Mouse (Mus musculus) bone marrow, adult 2 months (tissue): ENCODE measurements around the gene Fam214a. TPM values are rescaled to one million over a fixed set of nuclear protein-coding genes. Genes with fewer than 3 reads are reported as not detected.

Source experiments
- H3K27ac ChIP-seq: fragments of 200-500 bp; 2 replicates; pipeline ENCODE4 v1.5.1; 2012; ENCODE audit warnings: low read depth, mild to moderate bottlenecking, control low read depth, inconsistent platforms, low read length; ENCODE audit not compliant: control insufficient read depth, poor library complexity, insufficient read depth
- H3K4me1 ChIP-seq: fragments of 200-500 bp; 2 replicates; pipeline ENCODE4 v1.6.1; 2011; ENCODE audit warnings: low read length; ENCODE audit not compliant: control insufficient read depth, insufficient read depth
- H3K4me3 ChIP-seq: fragments of 200-500 bp; replicated peaks from 2 replicates; pipeline ENCODE3; 2011; ENCODE audit warnings: mild to moderate bottlenecking, low read depth, low read length, control low read depth; ENCODE audit not compliant: control insufficient read depth
- CTCF ChIP-seq: fragments of 200-500 bp; IDR thresholded peaks from 2 replicates; pipeline ENCODE4 v1.5.1; 2011; ENCODE audit warnings: low read length, control low read depth; ENCODE audit not compliant: control insufficient read depth, insufficient read depth
- POLR2A ChIP-seq: fragments of 200-500 bp; IDR thresholded peaks from 2 replicates; pipeline ENCODE4 v1.6.1; 2011; ENCODE audit warnings: low read depth, mild to moderate bottlenecking, control low read depth, low read length, borderline replicate concordance; ENCODE audit not compliant: control insufficient read depth
- WGBS: fragments of 180-500 bp; shearing (Covaris S2); methylation state at CpG from one replicate; pipeline ENCODE4 v1.1.7; 2018; 5-methylcytosine and 5-hydroxymethylcytosine counted together
- polyA plus RNA-seq: library from polyadenylated mRNA; stranded (reverse); fragments of >200 nt; gene quantifications from 2 replicates; pipeline ENCODE4 v1.2.4, GENCODE M21; 2011; ENCODE audit warnings: low replicate concordance; ENCODE audit not compliant: missing spikeins, insufficient read depth, insufficient read length

Fam214a gene
- polyA plus RNA-seq, 1 experiment, result 25.2 TPM

- Histone ChIP-seq H3K27ac (no peak overlapping the region), H3K4me1 (peaks cover 1% of the 10 kb centered on the region; the same call in 1 of the 2 replicates), H3K4me3 (no peak overlapping the region)
- 83% methylated on average over 12 of the region's 12 CpGs for WGBS
- TF ChIP-seq CTCF (no peak), POLR2A (no peak)
Observed at GRCm38 (mm10) chr9:74971191-74971976, 18.7 kb downstream of the Fam214a start.

GRCm38 (mm10) chr9:74972736-74973135 lies 20.1 kb downstream of the Fam214a start:
- TF ChIP-seq POLR2A (no peak), CTCF (no peak)
- H3K4me1 ChIP-seq, result peaks cover 1% of the 10 kb centered on the region; the same call in 1 of the 2 replicates
- H3K4me3 ChIP-seq, result no peak overlapping the region
- WGBS, result 74% methylated on average over 5 of the region's 5 CpGs
- H3K27ac ChIP-seq, result no peak overlapping the region

DNA sequence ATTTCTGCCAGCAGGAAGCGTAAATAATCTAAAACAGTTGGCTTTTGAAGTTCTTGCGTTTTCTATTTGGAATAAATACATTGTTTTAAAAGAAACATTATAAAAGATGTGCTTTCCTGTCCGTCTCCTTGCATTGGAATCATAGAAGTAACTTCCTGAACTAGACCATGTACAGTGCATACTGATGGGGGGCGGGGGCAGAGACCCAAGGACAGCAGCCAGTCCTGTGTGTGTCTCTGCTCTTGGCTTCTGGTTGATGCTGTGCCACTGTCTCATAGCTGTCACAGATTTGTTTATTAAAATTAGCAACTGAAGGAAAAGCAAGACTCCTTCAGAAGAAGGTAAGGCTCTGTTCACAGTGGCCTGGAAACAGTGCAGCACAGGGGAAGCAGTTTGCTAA lies 20.5 kb downstream of the Fam214a start:
- TF ChIP-seq POLR2A (no peak), CTCF (no peak)
- no peak overlapping the region for H3K4me3 ChIP-seq

GRCm38 (mm10) chr9:74974758-74975157 lies 22.1 kb downstream of the Fam214a start:
- peaks cover 1% of the 10 kb centered on the region; the same call in 1 of the 2 replicates for H3K4me1 ChIP-seq
- WGBS, result 63% methylated on average over 11 of the region's 11 CpGs
- no peak overlapping the region for H3K4me3 ChIP-seq
- TF ChIP-seq CTCF (no peak), POLR2A (no peak)
- H3K27ac ChIP-seq, result no peak overlapping the region

More for the DNA sequence above, 20.5 kb downstream of the Fam214a start:
- Histone ChIP-seq H3K4me1 (peaks cover 1% of the 10 kb centered on the region; the same call in 1 of the 2 replicates), H3K27ac (no peak overlapping the region)
- 65% methylated on average over 4 of the region's 4 CpGs for WGBS

DNA sequence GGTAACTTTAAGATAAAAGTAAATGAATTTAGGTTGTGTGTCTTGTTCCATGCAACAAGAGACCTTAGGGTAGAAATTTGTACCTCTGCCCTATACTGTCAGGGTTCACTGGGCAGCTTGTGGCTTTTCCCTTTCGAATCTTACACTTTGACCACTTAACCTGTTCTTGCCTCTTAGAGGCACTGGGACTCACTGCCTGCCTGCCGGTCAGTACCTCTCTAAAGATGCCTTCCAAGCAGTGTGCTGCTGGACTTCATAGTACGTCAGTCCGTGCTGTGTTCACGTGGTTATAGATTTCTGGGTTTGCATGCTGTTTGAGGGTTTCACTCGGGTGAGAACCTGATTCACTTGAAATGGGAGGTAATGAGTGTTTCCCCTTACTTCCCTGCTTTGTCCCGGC lies 22.7 kb downstream of the Fam214a start:
- Histone ChIP-seq H3K4me3 (no peak overlapping the region), H3K27ac (peak overlapping the region; percentile 4; the same call in 1 of the 2 replicates), H3K4me1 (peaks cover 1% of the 10 kb centered on the region; the same call in 1 of the 2 replicates)
- TF ChIP-seq CTCF (no peak), POLR2A (no peak)
- WGBS, result 7% methylated on average over 7 of the region's 7 CpGs

DNA sequence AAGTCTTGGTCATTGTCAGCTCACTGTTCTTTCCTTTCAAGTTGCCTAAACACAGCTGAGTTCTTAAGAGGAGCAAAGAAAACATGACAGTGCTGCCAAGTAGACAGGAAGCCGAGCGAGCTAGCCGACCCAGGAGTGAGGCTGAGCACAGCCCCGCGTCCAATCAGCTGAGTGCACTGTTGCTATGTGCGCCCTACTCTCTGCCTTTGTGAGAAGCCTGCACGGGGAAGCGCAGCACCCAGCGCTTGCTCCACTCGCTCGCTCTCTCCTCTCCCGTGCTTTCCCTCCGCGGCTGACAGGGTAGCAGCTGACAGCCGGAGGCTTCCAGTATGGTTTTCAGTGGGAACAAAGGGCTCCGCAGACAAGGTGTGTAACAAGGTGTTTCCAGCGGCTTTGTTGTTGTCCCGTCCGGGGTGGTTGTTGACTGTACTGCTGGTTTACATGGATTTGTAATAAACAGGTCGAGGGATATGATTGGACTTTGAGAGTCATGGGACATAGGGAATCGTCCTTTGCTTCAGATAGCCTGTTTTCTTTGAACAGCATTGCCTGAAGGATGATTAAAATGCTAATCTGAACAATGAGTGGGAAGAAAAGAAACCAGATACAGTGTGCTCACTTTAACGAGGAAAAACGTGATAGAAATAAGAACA lies 23.4 kb downstream of the Fam214a start:
- peak overlapping the region; percentile 66 for H3K4me3 ChIP-seq
- TF ChIP-seq CTCF, result no peak
- peak; percentile 55; the same call in 1 of the 2 replicates for TF ChIP-seq POLR2A
- peak overlapping the region; percentile 4 for H3K27ac ChIP-seq
- under 1% methylated on average over 23 of the region's 23 CpGs for WGBS
- peaks cover 1% of the 10 kb centered on the region; the same call in 1 of the 2 replicates for H3K4me1 ChIP-seq

- H3K27ac ChIP-seq, result no peak overlapping the region
- TF ChIP-seq CTCF (no peak), POLR2A (no peak)
- H3K4me1 ChIP-seq, result peaks cover 1% of the 10 kb centered on the region; the same call in 1 of the 2 replicates
- H3K4me3 ChIP-seq, result no peak overlapping the region
- WGBS, result 81% methylated on average over 2 of the region's 2 CpGs
Observed at GRCm38 (mm10) chr9:74977251-74977650, 24.6 kb downstream of the Fam214a start.

DNA sequence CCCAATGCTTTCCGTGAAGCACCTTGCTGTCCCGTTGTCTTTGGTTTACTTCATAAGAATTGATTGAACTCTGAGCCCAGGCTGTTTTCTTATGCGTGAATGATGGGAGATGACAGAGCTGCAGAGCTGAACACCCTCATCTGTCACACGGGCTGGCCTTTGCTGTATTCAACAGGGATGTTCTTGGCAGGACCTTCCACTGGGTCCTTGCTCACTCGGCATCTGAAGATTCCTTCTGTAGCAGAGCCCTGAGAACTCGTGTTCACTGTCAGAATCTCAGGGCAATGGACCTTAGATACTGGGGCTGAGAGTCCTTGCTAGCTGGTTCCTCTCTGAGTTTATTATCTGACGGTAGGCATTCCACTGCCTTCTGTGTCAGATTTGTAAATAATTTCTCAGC lies 25.3 kb downstream of the Fam214a start:
- TF ChIP-seq CTCF (no peak), POLR2A (no peak)
- 77% methylated on average over 7 of the region's 7 CpGs for WGBS
- H3K4me1 ChIP-seq, result peaks cover 1% of the 10 kb centered on the region; the same call in 1 of the 2 replicates

More for the DNA sequence above, 25.3 kb downstream of the Fam214a start:
- no peak overlapping the region for H3K4me3 ChIP-seq
- H3K27ac ChIP-seq, result no peak overlapping the region
